Mouse (Mus musculus) left cerebral cortex, postnatal 14 days (tissue): Measurements from ENCODE around the gene Stfa3. TPM values are rescaled to one million over a fixed set of nuclear protein-coding genes. Genes with fewer than 3 reads are reported as not detected.
A peak's percentile ranks its signal among the peaks of the same experiment; 100 is the strongest.
"Not testable (repeated sequence)": the region's sequence is repeated elsewhere in the genome, so short reads cannot be mapped to it uniquely, and the experiment has no call there.

Experiments
- DNase-seq, 2 experiments: peaks; one replicate each; pipeline ENCODE4 v3.0.0; 2021 to 2022; ENCODE audit warnings: low spot score in 2 of 2, mixed read lengths in 1 of 2
- intact Hi-C: fragments of 180-260 bp; cut with DNase I; formaldehyde crosslinking; loops from one replicate; pipeline ENCODE4 v1.15.1; 2025
- long read RNA-seq, 2 experiments: library from polyadenylated mRNA; stranded (forward); transcript quantifications; one replicate each; pipeline ENCODE4 v2.0.0; 2021
- total RNA-seq, 2 experiments: library from RNA; stranded (reverse); gene quantifications; 2 replicates each; pipeline ENCODE4 v1.2.3; 2021

The Stfa3 gene
- total RNA-seq: not detected
- long read RNA-seq, experiment 1: 0 reads
- long read RNA-seq, experiment 2: 0 reads

GRCm38 (mm10) chr16:36455342-36455802, at the start of gene Stfa3:
Gene Stfa3 (minus strand): TSS chr16:36455392.
- intact Hi-C loops: no loop called here
- DNase-seq: no peak

- no peak for DNase-seq
- intact Hi-C loops: no loop called here
Measured at GRCm38 (mm10) chr16:36502286-36502685, 47.1 kb upstream of the Stfa3 start.

DNA sequence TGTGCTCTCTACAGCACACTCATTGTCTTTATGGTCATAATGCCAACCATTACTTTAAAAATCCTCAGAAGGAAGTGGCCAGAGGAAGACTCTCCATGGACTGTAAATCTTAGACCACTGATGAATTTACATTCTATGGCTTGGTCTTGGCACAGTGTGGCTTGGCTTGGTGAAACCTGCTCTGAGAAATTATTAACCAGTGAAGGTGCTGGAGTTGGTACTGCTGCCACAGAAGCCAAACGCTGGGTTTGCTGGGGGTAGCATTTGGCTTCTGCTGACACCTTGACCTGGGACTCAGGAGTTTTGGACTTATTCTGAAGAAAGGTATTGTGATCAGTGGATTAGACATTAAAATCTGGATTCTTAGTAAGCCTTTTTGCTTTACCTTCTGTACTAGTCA, 37.2 kb upstream of the Stfa3 start:
- DNase-seq: no peak
- intact Hi-C loops: no loop called here

GRCm38 (mm10) chr16:36476866-36477265, 21.7 kb upstream of the Stfa3 start:
- no peak for DNase-seq
- intact Hi-C loops: no loop called here

DNA sequence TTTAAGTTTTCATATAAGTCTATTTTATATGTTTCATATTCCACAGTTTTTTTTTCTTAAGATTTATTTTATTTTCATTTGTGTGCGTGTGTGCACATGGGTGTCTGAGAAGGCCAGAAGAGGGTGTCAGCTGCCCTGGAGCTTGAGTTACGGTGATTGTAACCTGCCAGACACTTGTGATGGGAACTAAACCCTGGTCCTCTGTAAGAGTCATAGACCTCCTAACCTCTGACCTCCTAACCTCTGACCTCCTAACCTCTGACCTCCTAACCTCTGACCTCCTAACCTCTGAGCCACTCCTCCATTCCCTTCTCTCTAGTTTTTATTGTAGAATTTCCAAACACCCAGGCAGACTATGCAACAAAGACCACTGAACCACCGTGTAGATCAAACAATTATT, 20.3 kb upstream of the Stfa3 start:
- DNase-seq: no peak
- intact Hi-C loops: no loop called here

DNA sequence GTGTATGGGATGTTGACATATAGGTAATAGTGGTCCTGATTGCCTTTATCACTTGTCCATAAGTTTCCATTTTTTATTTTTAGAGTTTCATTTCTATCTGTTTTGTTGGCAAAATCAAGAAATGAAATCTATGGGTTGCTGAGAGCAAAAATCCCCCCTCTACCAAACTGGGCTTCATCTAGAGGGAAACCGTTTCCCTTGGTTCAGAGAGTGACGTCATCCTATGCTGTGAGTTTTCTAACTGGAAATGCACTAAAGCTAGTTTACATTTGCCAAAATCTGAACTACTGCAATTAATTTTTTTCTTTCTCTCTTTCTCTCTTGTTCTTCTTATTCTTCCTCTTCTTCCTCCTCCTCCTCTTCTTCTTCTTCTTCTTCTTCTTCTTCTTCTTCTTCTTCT, 19.7 kb upstream of the Stfa3 start:
- intact Hi-C loops: loop anchor here (5.0 kb wide), 1 partner anchor 247 kb away; no protein-coding TSS in a partner anchor
- no peak for DNase-seq

DNA sequence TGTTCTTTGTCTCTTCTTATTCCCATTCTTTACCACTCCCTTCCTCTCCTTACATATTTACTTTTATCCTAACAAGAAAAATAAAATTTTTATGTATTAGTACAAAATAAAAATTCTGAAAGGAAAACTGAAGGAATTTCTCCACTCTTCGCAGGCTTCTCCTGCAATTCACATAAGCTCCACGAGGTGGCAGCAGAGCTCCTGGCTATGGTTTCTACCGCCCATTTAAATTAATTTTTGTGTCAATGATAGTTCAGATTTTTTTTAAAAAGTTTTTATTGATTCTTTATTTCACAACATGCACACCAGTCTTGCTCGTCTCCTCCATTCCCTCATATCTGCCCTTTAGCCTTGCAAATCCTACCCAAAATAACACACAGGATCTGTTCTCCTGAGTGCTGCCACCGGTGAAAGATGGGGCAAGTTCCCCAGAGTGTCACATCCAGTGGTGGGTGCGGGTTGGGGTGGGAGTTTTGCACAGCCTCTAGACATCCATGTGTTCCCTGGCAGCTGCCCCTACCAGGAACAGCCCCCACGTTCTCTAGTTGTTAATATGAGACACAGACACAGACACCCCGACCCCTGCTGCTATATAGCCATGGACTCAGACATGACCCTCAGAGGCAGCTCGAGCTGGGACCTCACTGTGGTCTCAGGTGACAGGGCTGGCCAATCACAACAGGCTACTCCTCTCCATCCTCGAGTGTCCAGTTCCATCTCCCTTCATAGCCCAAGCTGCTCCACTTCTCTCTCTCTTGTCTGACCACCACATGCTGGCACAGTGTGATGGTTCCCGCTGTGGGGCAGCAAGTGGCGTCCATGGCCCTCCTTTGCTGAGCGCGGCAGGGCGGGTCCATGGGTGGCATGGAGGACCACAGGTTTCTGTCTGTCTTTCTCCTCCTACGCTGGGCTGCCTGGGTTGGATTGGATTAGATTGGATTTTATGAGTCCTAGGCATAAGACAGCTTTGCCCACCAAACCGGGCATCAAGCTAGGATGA, 18.3 kb upstream of the Stfa3 start:
- intact Hi-C loops: loop anchor here (1.0 to 5.0 kb wide), 3 partner anchors 149 to 344 kb away; no protein-coding TSS in a partner anchor

GRCm38 (mm10) chr16:36471066-36471633, 16.0 kb upstream of the Stfa3 start:
- intact Hi-C loops: loop anchor here (5.0 kb wide), 1 partner anchor 251 kb away; no protein-coding TSS in a partner anchor
- no peak for DNase-seq

More for the DNA sequence above, 18.3 kb upstream of the Stfa3 start:
- peak; percentile 24 to 69 for DNase-seq

GRCm38 (mm10) chr16:36469955-36470478, 14.8 kb upstream of the Stfa3 start:
- intact Hi-C loops: loop anchor here (5.0 kb wide), 1 partner anchor 252 kb away; no protein-coding TSS in a partner anchor
- DNase-seq: no peak

GRCm38 (mm10) chr16:36469367-36469766, 14.2 kb upstream of the Stfa3 start:
- intact Hi-C loops: no loop called here
- DNase-seq: no peak

- intact Hi-C loops: no loop called here
- peak in 1 of 2 experiments; percentile 4 for DNase-seq
Measured at GRCm38 (mm10) chr16:36468862-36469261, 13.7 kb upstream of the Stfa3 start.

DNA sequence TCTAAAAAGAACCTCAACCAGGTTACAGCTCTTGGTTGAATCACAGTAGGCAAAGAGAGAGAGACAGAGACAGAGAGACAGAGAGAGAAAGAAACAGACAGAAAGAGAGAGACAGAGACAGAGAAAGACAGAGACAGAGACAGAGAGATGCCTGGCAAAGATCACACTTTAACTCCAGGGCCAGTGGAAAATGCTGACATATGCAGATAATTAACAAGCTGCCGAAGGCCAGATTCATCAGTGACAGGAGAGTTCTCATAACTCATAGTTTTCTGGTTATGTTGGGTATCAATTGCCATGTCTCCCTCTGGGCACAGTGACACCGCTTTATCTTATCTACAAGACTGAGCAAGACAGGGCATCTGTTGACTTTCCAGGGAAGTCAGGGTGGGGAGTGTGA, 12.7 kb upstream of the Stfa3 start:
- intact Hi-C loops: no loop called here
- DNase-seq: no peak

GRCm38 (mm10) chr16:36465436-36465835, 10.2 kb upstream of the Stfa3 start:
- intact Hi-C loops: no loop called here
- no peak for DNase-seq

DNA sequence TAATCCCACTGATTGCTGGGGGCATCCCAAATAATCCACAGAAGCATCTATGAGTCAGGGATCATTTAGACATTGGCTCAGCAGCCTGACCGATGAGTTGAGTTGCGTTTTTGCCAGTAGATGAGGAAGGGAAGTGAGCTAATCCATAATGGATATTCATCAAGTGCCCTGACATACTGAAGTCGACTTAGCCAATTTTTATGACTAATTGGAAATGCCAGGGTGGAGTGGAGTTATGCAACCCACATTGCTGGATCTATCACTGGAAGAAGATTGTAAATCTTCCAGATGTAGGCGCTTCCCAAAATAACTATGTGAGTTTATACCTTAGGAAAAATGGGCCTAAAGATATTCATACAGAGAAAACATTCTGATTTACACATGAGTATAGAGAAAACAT, 8.9 kb upstream of the Stfa3 start:
- DNase-seq: no peak
- intact Hi-C loops: no loop called here

DNA sequence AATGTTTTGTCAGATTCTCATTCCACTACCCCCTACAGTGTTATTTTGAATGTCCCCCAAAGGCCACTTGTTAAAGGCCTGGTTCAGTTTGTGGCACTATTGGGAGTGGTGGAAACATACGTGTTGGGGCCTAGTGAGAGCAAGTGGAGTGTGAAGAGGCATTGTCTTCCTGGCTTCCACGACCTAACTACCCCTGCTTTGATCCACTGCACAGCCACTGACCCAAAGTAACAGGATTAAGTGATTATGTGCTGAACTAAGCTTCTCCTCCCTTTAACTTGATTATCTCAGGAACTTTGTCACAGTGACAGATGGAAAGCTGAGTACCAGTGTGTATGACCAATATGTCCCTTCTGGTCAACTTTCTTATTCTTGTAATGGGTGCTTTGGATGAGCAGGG, 5.2 kb upstream of the Stfa3 start:
- no peak for DNase-seq
- intact Hi-C loops: no loop called here

DNA sequence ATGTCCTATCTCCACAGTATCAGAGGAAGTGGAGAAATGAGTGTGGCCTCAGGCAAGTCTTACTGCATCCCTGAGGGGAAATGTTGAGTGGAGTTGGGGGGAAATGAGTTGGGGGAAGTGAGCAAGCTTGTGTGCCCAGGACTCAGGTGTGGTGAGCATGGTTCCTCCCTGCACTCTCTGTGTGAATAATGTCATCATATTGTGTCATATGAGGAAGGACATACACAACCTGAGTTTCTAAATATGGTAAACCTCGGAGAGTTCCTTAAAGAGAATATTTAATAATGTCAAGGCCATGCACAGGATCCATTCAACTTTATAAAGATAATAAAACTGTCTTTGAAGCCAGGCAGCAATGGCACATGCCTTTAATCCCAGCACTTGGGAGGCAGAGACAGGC, 34.2 kb downstream of the Stfa3 start:
- DNase-seq, intact Hi-C loops: not testable (repeated sequence)

DNA sequence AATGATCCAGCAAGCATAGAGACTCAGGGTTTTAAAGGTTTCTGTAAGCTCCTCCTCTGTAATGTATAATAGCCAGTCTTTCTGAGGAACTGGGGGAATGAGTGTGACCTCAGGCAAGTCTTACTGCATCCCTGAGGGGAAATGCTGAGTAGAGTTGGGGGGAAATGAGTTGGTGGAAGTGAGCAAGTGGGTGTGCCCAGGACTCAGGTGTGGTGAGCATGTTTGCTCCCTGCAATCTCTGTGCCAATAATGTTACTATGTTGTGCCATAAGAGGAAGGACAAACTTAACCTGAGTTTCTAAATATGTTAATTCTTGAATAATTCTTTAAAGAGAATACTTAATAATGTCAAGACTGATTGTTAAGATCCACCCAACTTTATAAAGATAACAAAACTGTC, 46.8 kb downstream of the Stfa3 start, which contains the start of gene Stfa2:
Gene Stfa2, minus strand, starts transcription at position 101 of the 400 bp plus-strand sequence.
- intact Hi-C loops: no loop called here
- DNase-seq: no peak
